In the genomic region with DNA sequence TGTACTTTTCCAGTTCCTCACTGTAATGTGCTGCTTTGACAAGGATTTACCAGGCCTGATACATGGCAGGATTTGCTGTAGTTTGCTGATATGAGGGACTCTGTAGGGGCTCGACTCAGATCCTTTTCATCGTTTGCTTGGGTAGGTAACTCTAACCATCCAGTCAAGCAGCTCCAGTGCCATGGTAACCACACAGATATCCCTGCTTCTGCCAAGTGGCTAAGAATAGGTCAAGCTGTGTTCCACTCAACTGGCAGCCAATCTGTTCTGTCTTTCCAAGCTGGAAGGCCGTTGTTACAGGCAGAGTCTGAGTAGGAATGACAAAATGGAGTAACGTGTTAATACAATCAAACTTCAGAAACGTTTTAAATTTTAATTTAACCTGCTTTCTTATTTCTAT, we compare ENCODE assay signal across 11 mouse cellular contexts.
DNase-seq lines count a peak whose midpoint lies in the region; ATAC-seq lines count a peak whose summit lies in the region.
"Had no signal": no experiment of that assay in that cellular context is flagged by ENCODE, and none has a peak within 500 bp of the region (broad histone marks: within the 10 kb centered on the region; RNA-seq: fewer than 3 reads in every experiment).

No protein-coding gene starts in this region.

- no peak for DNase-seq in forebrain, embryonic 11.5 days (ENCODE audit: low spot score)
- peak; percentile 16 to 18 for DNase-seq in right cerebral cortex, adult 2 months (ENCODE audit: low spot score in 2 of 2)
- no peak for DNase-seq in right cerebral cortex, postnatal 25 days
- peak; percentile 21 to 24 for DNase-seq in layer of hippocampus, adult 8-10 months (ENCODE audit: low spot score in 2 of 2)
- DNase-seq in lung, postnatal 4 days: no peak
- DNase-seq in urinary bladder, postnatal 10 days (ENCODE audit: low spot score): no peak
- DNase-seq: kidney, postnatal 25 days; lung, postnatal 14 days had no signal

- no peak overlapping the region for H3K4me3 ChIP-seq in forebrain, embryonic 15.5 days
- H3K4me3 ChIP-seq in forebrain, embryonic 11.5 days (ENCODE audit: low read depth, low read length): no peak overlapping the region
- no peak overlapping the region for H3K4me3 ChIP-seq in liver, embryonic 12.5 days
- H3K4me3 ChIP-seq: erythroblast, embryonic 14.5 days had no signal

- H3K36me3 ChIP-seq in forebrain, embryonic 15.5 days: no peaks in the 10 kb centered on the region
- H3K36me3 ChIP-seq in forebrain, embryonic 11.5 days (ENCODE audit: control insufficient read depth, insufficient read depth, low read length): no peaks in the 10 kb centered on the region
- no peaks in the 10 kb centered on the region for H3K36me3 ChIP-seq in liver, embryonic 12.5 days

- ATAC-seq in forebrain, embryonic 15.5 days (replicated peaks): peak; percentile 80
- no peak for ATAC-seq in forebrain, embryonic 11.5 days (replicated peaks; ENCODE audit: low FRiP score)
- ATAC-seq in liver, embryonic 12.5 days: no peak

- no peak overlapping the region for H3K27ac ChIP-seq in forebrain, embryonic 15.5 days (replicated peaks)
- no peak overlapping the region for H3K27ac ChIP-seq in forebrain, embryonic 11.5 days (ENCODE audit: low read depth, low read length)
- no peak overlapping the region for H3K27ac ChIP-seq in liver, embryonic 12.5 days

- H3K27me3 ChIP-seq in forebrain, embryonic 15.5 days: no peaks in the 10 kb centered on the region
- no peaks in the 10 kb centered on the region for H3K27me3 ChIP-seq in forebrain, embryonic 11.5 days (ENCODE audit: control insufficient read depth, insufficient read depth, low read length)
- H3K27me3 ChIP-seq in liver, embryonic 12.5 days (replicated peaks): no peaks in the 10 kb centered on the region

- H3K4me2 ChIP-seq in forebrain, embryonic 15.5 days (replicated peaks): no peak overlapping the region
- H3K4me2 ChIP-seq in forebrain, embryonic 11.5 days (ENCODE audit: low read depth, low read length, severe bottlenecking): no peak overlapping the region
- H3K4me2 ChIP-seq in liver, embryonic 12.5 days: no peak overlapping the region

- WGBS in forebrain, embryonic 15.5 days: 45% methylated on average over 5 of the region's 5 CpGs
- 65% methylated on average over 5 of the region's 5 CpGs for WGBS in forebrain, embryonic 11.5 days
- WGBS in liver, embryonic 12.5 days (ENCODE audit: insufficient replicate concordance): 64% methylated on average over 5 of the region's 5 CpGs

- no peak overlapping the region for H3K9ac ChIP-seq in forebrain, embryonic 15.5 days (replicated peaks)
- H3K9ac ChIP-seq in forebrain, embryonic 11.5 days (ENCODE audit: low read length): no peak overlapping the region
- no peak overlapping the region for H3K9ac ChIP-seq in liver, embryonic 12.5 days

- no peaks in the 10 kb centered on the region for H3K9me3 ChIP-seq in forebrain, embryonic 15.5 days
- no peaks in the 10 kb centered on the region for H3K9me3 ChIP-seq in forebrain, embryonic 11.5 days (ENCODE audit: control insufficient read depth, low read length)
- H3K9me3 ChIP-seq in liver, embryonic 12.5 days (replicated peaks): no peaks in the 10 kb centered on the region

- no peaks in the 10 kb centered on the region for H3K4me1 ChIP-seq in forebrain, embryonic 15.5 days
- no peaks in the 10 kb centered on the region for H3K4me1 ChIP-seq in forebrain, embryonic 11.5 days (replicated peaks; ENCODE audit: control insufficient read depth, insufficient read depth, low read length)
- H3K4me1 ChIP-seq in liver, embryonic 12.5 days: no peaks in the 10 kb centered on the region

Comparison
In these comparisons a context has a peak if more than half of its experiments do, and no peak if none do; other contexts are left out.
1. DNase-seq: peak in right cerebral cortex, adult 2 months (2 of 2) and layer of hippocampus, adult 8-10 months (2 of 2); none in forebrain, embryonic 11.5 days (single experiment), right cerebral cortex, postnatal 25 days (single experiment), lung, postnatal 4 days (0 of 2) and urinary bladder, postnatal 10 days (single experiment).